Mouse (Mus musculus): ENCODE measurements at regions not wholly inside any gene's neighbourhood (a gene's known extent, or its start where the extent isn't known, plus 50 kb on each side); places are given as distances from the start of the nearest gene placed in this dataset.

GRCm38 (mm10) chr3:50569565-50569964 is 126.2 kb upstream of the Slc7a11 start:
- H3K27me3 ChIP-seq (ENCODE audit: insufficient read depth, low read length): no peaks in the 10 kb centered on the region
- TF ChIP-seq NANOG (IDR thresholded peaks at IDR 0.05; ENCODE audit: borderline replicate concordance, low read length) (no peak), POU5F1 (IDR thresholded peaks at IDR 0.05; ENCODE audit: borderline replicate concordance, low read length) (no peak), CTCF (conservative IDR thresholded peaks at IDR 0.05; ENCODE audit: low read length) (no peak)
- H3K36me3 ChIP-seq (ENCODE audit: insufficient read depth, low read length): no peaks in the 10 kb centered on the region
- no peak overlapping the region for H3K4me3 ChIP-seq (replicated peaks; ENCODE audit: low read length)
- H3K9me3 ChIP-seq (ENCODE audit: low read length): no peaks in the 10 kb centered on the region
- H3K4me1 ChIP-seq (replicated peaks; ENCODE audit: low read depth, low read length): no peaks in the 10 kb centered on the region

- H3K9me3 ChIP-seq (ENCODE audit: low read length): no peaks in the 10 kb centered on the region
- H3K4me1 ChIP-seq (replicated peaks; ENCODE audit: low read depth, low read length): no peaks in the 10 kb centered on the region
- no peaks in the 10 kb centered on the region for H3K27me3 ChIP-seq (ENCODE audit: insufficient read depth, low read length)
- H3K36me3 ChIP-seq (ENCODE audit: insufficient read depth, low read length): no peaks in the 10 kb centered on the region
- TF ChIP-seq POU5F1 (IDR thresholded peaks at IDR 0.05; ENCODE audit: borderline replicate concordance, low read length) (no peak), NANOG (IDR thresholded peaks at IDR 0.05; ENCODE audit: borderline replicate concordance, low read length) (no peak), CTCF (conservative IDR thresholded peaks at IDR 0.05; ENCODE audit: low read length) (no peak)
- H3K4me3 ChIP-seq (replicated peaks; ENCODE audit: low read length): no peak overlapping the region
Observed at GRCm38 (mm10) chr3:50554150-50554549, 110.7 kb upstream of the Slc7a11 start.

GRCm38 (mm10) chr3:50548568-50548967 is 105.2 kb upstream of the Slc7a11 start:
- no peaks in the 10 kb centered on the region for H3K4me1 ChIP-seq (replicated peaks; ENCODE audit: low read depth, low read length)
- no peaks in the 10 kb centered on the region for H3K27me3 ChIP-seq (ENCODE audit: insufficient read depth, low read length)
- TF ChIP-seq NANOG (IDR thresholded peaks at IDR 0.05; ENCODE audit: borderline replicate concordance, low read length) (no peak), CTCF (conservative IDR thresholded peaks at IDR 0.05; ENCODE audit: low read length) (no peak), POU5F1 (IDR thresholded peaks at IDR 0.05; ENCODE audit: borderline replicate concordance, low read length) (no peak)
- H3K4me3 ChIP-seq (replicated peaks; ENCODE audit: low read length): no peak overlapping the region
- no peaks in the 10 kb centered on the region for H3K36me3 ChIP-seq (ENCODE audit: insufficient read depth, low read length)
- no peaks in the 10 kb centered on the region for H3K9me3 ChIP-seq (ENCODE audit: low read length)

GRCm38 (mm10) chr3:50530654-50531053 is 87.2 kb upstream of the Slc7a11 start:
- no peak for TF ChIP-seq NANOG (IDR thresholded peaks at IDR 0.05; ENCODE audit: borderline replicate concordance, low read length)
- no peak for TF ChIP-seq POU5F1 (IDR thresholded peaks at IDR 0.05; ENCODE audit: borderline replicate concordance, low read length)
- no peak for TF ChIP-seq CTCF (conservative IDR thresholded peaks at IDR 0.05; ENCODE audit: low read length)
- no peaks in the 10 kb centered on the region for H3K36me3 ChIP-seq (ENCODE audit: insufficient read depth, low read length)
- H3K4me1 ChIP-seq (replicated peaks; ENCODE audit: low read depth, low read length): no peaks in the 10 kb centered on the region
- no peak overlapping the region for H3K4me3 ChIP-seq (replicated peaks; ENCODE audit: low read length)
- no peaks in the 10 kb centered on the region for H3K27me3 ChIP-seq (ENCODE audit: insufficient read depth, low read length)
- peaks cover 9% of the 10 kb centered on the region for H3K9me3 ChIP-seq (ENCODE audit: low read length)

GRCm38 (mm10) chr3:50524006-50524405 is 80.6 kb upstream of the Slc7a11 start:
- H3K4me3 ChIP-seq (replicated peaks; ENCODE audit: low read length): no peak overlapping the region
- no peaks in the 10 kb centered on the region for H3K9me3 ChIP-seq (ENCODE audit: low read length)
- H3K27me3 ChIP-seq (ENCODE audit: insufficient read depth, low read length): no peaks in the 10 kb centered on the region
- no peak for TF ChIP-seq POU5F1 (IDR thresholded peaks at IDR 0.05; ENCODE audit: borderline replicate concordance, low read length)
- TF ChIP-seq CTCF (conservative IDR thresholded peaks at IDR 0.05; ENCODE audit: low read length): no peak
- no peak for TF ChIP-seq NANOG (IDR thresholded peaks at IDR 0.05; ENCODE audit: borderline replicate concordance, low read length)
- H3K36me3 ChIP-seq (ENCODE audit: insufficient read depth, low read length): no peaks in the 10 kb centered on the region
- H3K4me1 ChIP-seq (replicated peaks; ENCODE audit: low read depth, low read length): no peaks in the 10 kb centered on the region

GRCm38 (mm10) chr3:50507211-50507610 is 63.8 kb upstream of the Slc7a11 start:
- no peak for TF ChIP-seq CTCF (conservative IDR thresholded peaks at IDR 0.05; ENCODE audit: low read length)
- TF ChIP-seq NANOG (IDR thresholded peaks at IDR 0.05; ENCODE audit: borderline replicate concordance, low read length): no peak
- no peak for TF ChIP-seq POU5F1 (IDR thresholded peaks at IDR 0.05; ENCODE audit: borderline replicate concordance, low read length)
- Histone ChIP-seq H3K4me3 (replicated peaks; ENCODE audit: low read length) (no peak overlapping the region), H3K4me1 (replicated peaks; ENCODE audit: low read depth, low read length) (no peaks in the 10 kb centered on the region), H3K9me3 (ENCODE audit: low read length) (no peaks in the 10 kb centered on the region), H3K36me3 (ENCODE audit: insufficient read depth, low read length) (no peaks in the 10 kb centered on the region), H3K27me3 (ENCODE audit: insufficient read depth, low read length) (no peaks in the 10 kb centered on the region)

Data from E14TG2a.4 (cell line).